Mouse (Mus musculus): Measurements from ENCODE around the gene Ocln.

DNA sequence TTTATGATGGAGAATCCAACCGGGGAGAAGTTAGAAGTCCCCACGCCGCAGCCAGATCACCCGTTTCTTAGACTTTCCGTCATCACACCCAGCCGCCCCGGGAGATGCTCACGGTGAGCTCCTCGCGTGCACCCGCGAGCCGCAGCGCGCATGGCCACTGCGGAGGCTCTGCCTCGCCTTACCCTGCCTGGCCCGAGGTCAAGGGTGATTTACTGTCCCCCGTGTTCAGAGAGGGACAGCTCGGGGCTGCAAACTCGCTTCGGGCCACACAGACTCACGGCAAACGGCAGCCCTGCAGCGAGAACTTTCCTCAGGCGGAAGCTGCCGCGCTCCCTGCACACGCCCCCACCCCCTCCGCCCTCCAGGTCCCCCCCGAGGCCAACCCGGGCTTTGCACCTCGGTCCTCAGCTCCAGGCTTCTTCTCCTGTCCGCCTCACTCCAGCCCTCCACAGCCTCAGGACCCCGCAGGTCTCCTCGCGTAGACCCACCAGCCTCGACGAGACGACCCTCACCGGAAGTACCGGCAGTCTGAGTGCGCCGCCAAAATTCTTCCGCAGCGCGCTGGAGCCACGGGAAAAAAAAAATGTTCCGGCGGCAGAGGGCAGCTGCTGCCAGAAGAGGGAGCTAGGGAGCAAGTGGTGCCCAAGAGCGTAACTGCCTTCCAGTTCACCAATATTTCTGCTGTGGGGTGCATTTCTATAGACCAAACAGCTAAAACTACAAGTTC, 60.3 kb downstream of the Ocln start, which contains the start of gene Gtf2h2:
- no peak for TF ChIP-seq POLR2A (IDR thresholded peaks at IDR 0.05; ENCODE audit: low read depth, low read length)
- peak; percentile 96 for TF ChIP-seq CTCF (IDR thresholded peaks at IDR 0.05; ENCODE audit: extremely low read depth, insufficient read length, insufficient replicate concordance, low read depth, low read length)

Data from small intestine, adult 2 months (tissue).